Mouse (Mus musculus): ENCODE data around the gene Rmdn3. TPM values are rescaled to one million over a fixed set of nuclear protein-coding genes. Genes with fewer than 3 reads are reported as not detected.
A peak's percentile ranks its signal among the peaks of the same experiment; 100 is the strongest.

Gene Rmdn3
- total and polyA plus RNA-seq, 3 experiments: 52.5 to 57.4 TPM; not detected in 1

DNA sequence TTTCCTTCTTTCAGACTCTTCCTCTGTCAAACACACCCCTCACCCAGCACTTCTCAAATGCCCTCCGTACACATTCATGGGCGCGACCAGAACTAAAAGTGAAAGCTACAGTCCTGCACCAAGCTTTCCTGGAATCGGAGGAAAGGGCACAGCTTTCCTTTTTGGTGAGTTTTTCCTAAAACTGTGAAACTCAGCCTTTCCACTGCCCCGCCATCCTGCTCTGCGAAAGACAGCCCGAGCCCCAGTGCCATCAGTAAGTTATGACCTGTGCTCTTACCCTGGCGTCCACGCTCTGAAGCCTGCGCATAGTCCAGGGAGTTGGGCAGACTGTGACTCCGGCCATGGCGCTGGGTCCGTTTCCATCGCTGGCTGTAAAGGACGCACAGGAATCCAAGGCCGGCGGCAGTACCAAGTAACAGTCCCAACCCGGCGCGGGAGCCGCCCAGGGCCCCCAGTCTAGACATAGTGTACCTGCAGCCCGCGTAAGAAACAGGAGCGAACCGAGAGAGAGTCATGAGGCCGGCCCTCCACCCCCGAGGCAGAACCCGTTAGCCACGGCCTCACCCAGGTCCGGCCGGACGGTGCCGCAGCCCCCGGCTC lies 653 bp downstream of the Rmdn3 start:
- TF ChIP-seq GABPA (IDR thresholded peaks at IDR 0.05; ENCODE audit: low read depth, low read length): no peak
- no peak for TF ChIP-seq TCF12 (IDR thresholded peaks at IDR 0.05; ENCODE audit: low read depth, low read length)
- TF ChIP-seq BHLHE40 (IDR thresholded peaks at IDR 0.05; ENCODE audit: borderline replicate concordance, low read depth, low read length): no peak
- no peak for TF ChIP-seq TBP (IDR thresholded peaks at IDR 0.05; ENCODE audit: low read depth, low read length)
- no peak for TF ChIP-seq RAD21 (IDR thresholded peaks at IDR 0.05; ENCODE audit: low read depth, low read length)
- TF ChIP-seq SIN3A (IDR thresholded peaks at IDR 0.05; ENCODE audit: low read length): no peak
- TF ChIP-seq USF2 (IDR thresholded peaks at IDR 0.05; ENCODE audit: borderline replicate concordance in 1 of 2, insufficient read depth in 1 of 2, low read depth in 1 of 2, low read length in 2 of 2): no peak
- no peak for TF ChIP-seq MXI1 (IDR thresholded peaks at IDR 0.05; ENCODE audit: low read depth, low read length)
- no peak for TF ChIP-seq SMC3 (IDR thresholded peaks at IDR 0.05; ENCODE audit: low read depth, low read length)
- no peak for TF ChIP-seq POLR2AphosphoS5 (IDR thresholded peaks at IDR 0.05; ENCODE audit: borderline replicate concordance, low read depth, low read length)
- no peak for TF ChIP-seq CTCF (IDR thresholded peaks at IDR 0.05 in 2 of 3, conservative IDR thresholded peaks at IDR 0.05 in 1 of 3; ENCODE audit: control insufficient read depth in 1 of 3, insufficient read depth in 1 of 3, low read depth in 2 of 3, low read length in 3 of 3, poor library complexity in 1 of 3, severe bottlenecking in 1 of 3)
- TF ChIP-seq MYC (IDR thresholded peaks at IDR 0.05; ENCODE audit: low read depth, low read length): no peak
- no peak for TF ChIP-seq NRF1 (IDR thresholded peaks at IDR 0.05; ENCODE audit: insufficient read depth, low read depth, low read length, poor library complexity, severe bottlenecking)
- TF ChIP-seq GATA1 (IDR thresholded peaks at IDR 0.05; ENCODE audit: low read depth, low read length): no peak
- TF ChIP-seq UBTF (IDR thresholded peaks at IDR 0.05; ENCODE audit: borderline replicate concordance, insufficient read depth, low read depth, low read length): no peak
- TF ChIP-seq ZC3H11A (IDR thresholded peaks at IDR 0.05; ENCODE audit: low read depth, low read length): no peak
- TF ChIP-seq ELF1 (IDR thresholded peaks at IDR 0.05; ENCODE audit: low read depth, low read length): no peak
- peaks cover 3 to 6% of the 10 kb centered on the region in 2 experiments; a peak in 3 of 4 replicates for H3K4me1 ChIP-seq (ENCODE audit: control insufficient read depth in 1 of 2, insufficient read depth in 2 of 2, low read length in 2 of 2)
- H3K4me3 ChIP-seq (ENCODE audit: control insufficient read depth in 1 of 2, insufficient read depth in 1 of 2, low read depth in 2 of 2, low read length in 2 of 2): peak overlapping the region; percentile 81 to 92
- H3K9ac ChIP-seq (ENCODE audit: control insufficient read depth, low read depth, low read length, poor library complexity, severe bottlenecking): peak overlapping the region; percentile 82
- no peaks in the 10 kb centered on the region for H3K27me3 ChIP-seq (ENCODE audit: control insufficient read depth in 1 of 2, insufficient read depth in 2 of 2, low read length in 2 of 2)
- H3K9me3 ChIP-seq (replicated peaks; ENCODE audit: insufficient read depth, low read length): no peaks in the 10 kb centered on the region
- H3K79me2 ChIP-seq (ENCODE audit: control insufficient read depth, insufficient read depth, low read length, poor library complexity): peaks cover 12% of the 10 kb centered on the region
- H3K27ac ChIP-seq (ENCODE audit: control insufficient read depth, low read depth, low read length): peak overlapping the region; percentile 81
- H3K36me3 ChIP-seq (ENCODE audit: control insufficient read depth in 1 of 2, insufficient read depth in 2 of 2, low read length in 2 of 2): peaks cover 0 to 16% of the 10 kb centered on the region in 2 experiments; a peak in 3 of 4 replicates
- DNase-seq (ENCODE audit: low read depth, low spot score): no peak

DNA sequence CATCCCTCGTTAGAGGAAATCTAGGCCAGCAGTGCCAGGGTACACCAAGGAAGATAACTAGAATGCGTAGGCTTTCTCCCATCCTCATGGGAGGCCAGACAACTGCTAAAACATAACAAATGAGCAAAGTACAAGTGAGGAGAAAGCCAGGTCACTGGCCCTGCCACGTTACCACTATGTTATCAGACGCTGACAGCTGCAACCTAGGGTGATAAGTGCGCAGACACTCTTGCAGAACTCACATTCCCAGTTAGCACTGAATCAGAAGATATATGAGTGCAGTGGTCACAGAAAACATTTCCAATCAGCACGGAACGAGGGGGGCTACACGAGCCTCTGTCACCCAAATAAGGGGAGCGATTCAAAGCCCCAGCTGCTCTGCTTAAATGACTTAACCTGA lies 1.4 kb downstream of the Rmdn3 start:
- Histone ChIP-seq H3K36me3 (ENCODE audit: control insufficient read depth in 1 of 2, insufficient read depth in 2 of 2, low read length in 2 of 2) (peaks cover 0 to 16% of the 10 kb centered on the region in 2 experiments; a peak in 3 of 4 replicates), H3K4me1 (ENCODE audit: control insufficient read depth in 1 of 2, insufficient read depth in 2 of 2, low read length in 2 of 2) (peaks cover 3 to 6% of the 10 kb centered on the region in 2 experiments; a peak in 3 of 4 replicates), H3K27me3 (ENCODE audit: control insufficient read depth in 1 of 2, insufficient read depth in 2 of 2, low read length in 2 of 2) (no peaks in the 10 kb centered on the region), H3K9me3 (replicated peaks; ENCODE audit: insufficient read depth, low read length) (no peaks in the 10 kb centered on the region), H3K79me2 (ENCODE audit: control insufficient read depth, insufficient read depth, low read length, poor library complexity) (peaks cover 12% of the 10 kb centered on the region), H3K27ac (ENCODE audit: control insufficient read depth, low read depth, low read length) (peak overlapping the region; percentile 81), H3K4me3 (ENCODE audit: control insufficient read depth in 1 of 2, insufficient read depth in 1 of 2, low read depth in 2 of 2, low read length in 2 of 2) (peak overlapping the region; percentile 81 to 92), H3K9ac (ENCODE audit: control insufficient read depth, low read depth, low read length, poor library complexity, severe bottlenecking) (peak overlapping the region; percentile 82)
- peak; percentile 90 for DNase-seq (ENCODE audit: low read depth, low spot score)
- TF ChIP-seq POLR2AphosphoS2 (IDR thresholded peaks at IDR 0.05; ENCODE audit: low read length) (0 out of 2 replicates have a peak, but pooled peaks have one; percentile 32), TBP (IDR thresholded peaks at IDR 0.05; ENCODE audit: low read depth, low read length) (peak; percentile 57; the same call in 1 of the 2 replicates), TAL1 (IDR thresholded peaks at IDR 0.05; ENCODE audit: low read length) (peak; percentile 98), USF1 (IDR thresholded peaks at IDR 0.05; ENCODE audit: low read depth, low read length) (peak; percentile 52; the same call in 1 of the 2 replicates), NRF1 (IDR thresholded peaks at IDR 0.05; ENCODE audit: insufficient read depth, low read depth, low read length, poor library complexity, severe bottlenecking) (0 out of 2 replicates have a peak, but pooled peaks have one; percentile 17), KAT2A (conservative IDR thresholded peaks at IDR 0.05; ENCODE audit: low read depth, low read length) (no peak), ZC3H11A (IDR thresholded peaks at IDR 0.05; ENCODE audit: low read depth, low read length) (0 out of 2 replicates have a peak, but pooled peaks have one; percentile 12), ZKSCAN1 (IDR thresholded peaks at IDR 0.05; ENCODE audit: low read depth, low read length) (no peak), ETS1 (IDR thresholded peaks at IDR 0.05; ENCODE audit: low read depth, low read length) (peak; percentile 97), RAD21 (IDR thresholded peaks at IDR 0.05; ENCODE audit: low read depth, low read length) (no peak), GATA1 (IDR thresholded peaks at IDR 0.05; ENCODE audit: low read depth, low read length) (peak; percentile 98), MAFK (IDR thresholded peaks at IDR 0.05; ENCODE audit: borderline replicate concordance, low read depth, low read length) (peak; percentile 61; the same call in 1 of the 2 replicates), EP300 (IDR thresholded peaks at IDR 0.05; ENCODE audit: low read depth in 1 of 2, low read length in 2 of 2) (peak; percentile 94 to 96), NELFE (IDR thresholded peaks at IDR 0.05; ENCODE audit: low read depth, low read length) (no peak), MAZ (IDR thresholded peaks at IDR 0.05; ENCODE audit: low read depth, low read length) (no peak), SIN3A (IDR thresholded peaks at IDR 0.05; ENCODE audit: low read length) (peak; percentile 97), BHLHE40 (IDR thresholded peaks at IDR 0.05; ENCODE audit: borderline replicate concordance, low read depth, low read length) (peak; percentile 91), GABPA (IDR thresholded peaks at IDR 0.05; ENCODE audit: low read depth, low read length) (no peak), MYB (IDR thresholded peaks at IDR 0.05; ENCODE audit: low read depth, low read length) (0 out of 2 replicates have a peak, but pooled peaks have one; percentile 24)

Data from MEL (cell line).